Mouse (Mus musculus) forebrain, embryonic 14.5 days (tissue): ENCODE measurements at regions not wholly inside any gene's neighbourhood (a gene's known extent, or its start where the extent isn't known, plus 50 kb on each side); places are given as distances from the start of the nearest gene placed in this dataset.
A peak's percentile ranks its signal among the peaks of the same experiment; 100 is the strongest.
"Not testable (repeated sequence)": the region's sequence is repeated elsewhere in the genome, so short reads cannot be mapped to it uniquely, and the experiment has no call there.

Experiments used
- ATAC-seq: fragments of 200-750 bp; cut with Nextera tagmentation; 2 replicates; pipeline ENCODE4 v1.8.0; 2017; ENCODE audit warnings: mild to moderate bottlenecking, moderate library complexity
- DNase-seq: peaks from one replicate; pipeline ENCODE4 v3.0.0-alpha.2; 2015; ENCODE audit warnings: low spot score
- H3K27ac ChIP-seq: fragments of 300-500 bp; sonication (generic); 2 replicates; pipeline ENCODE4 v1.5.1; 2014; ENCODE audit warnings: low read depth, mild to moderate bottlenecking, control low read depth, low read length, moderate library complexity
- H3K27me3 ChIP-seq: fragments of 300-500 bp; sonication (generic); replicated peaks from 2 replicates; pipeline ENCODE4 v1.6.1; 2014; ENCODE audit warnings: low read length, control low read depth, mixed read lengths; ENCODE audit not compliant: control insufficient read depth, insufficient read depth
- H3K36me3 ChIP-seq: fragments of 300-500 bp; sonication (generic); 2 replicates; pipeline ENCODE4 v1.6.1; 2014; ENCODE audit warnings: low read length, control low read depth; ENCODE audit not compliant: control insufficient read depth, insufficient read depth
- H3K4me1 ChIP-seq: fragments of 300-500 bp; sonication (generic); 2 replicates; pipeline ENCODE4 v1.6.1; 2014; ENCODE audit warnings: antibody characterized with exemption, low read length, control low read depth; ENCODE audit not compliant: control insufficient read depth, insufficient read depth
- H3K4me2 ChIP-seq: fragments of 300-500 bp; sonication (generic); 2 replicates; pipeline ENCODE4 v1.6.1; 2014; ENCODE audit warnings: mild to moderate bottlenecking, control low read depth, low read length
- H3K4me3 ChIP-seq: fragments of 300-500 bp; sonication (generic); 2 replicates; pipeline ENCODE4 v1.5.1; 2014; ENCODE audit warnings: low read depth, low read length, control low read depth
- H3K9ac ChIP-seq: fragments of 300-500 bp; sonication (generic); 2 replicates; pipeline ENCODE4 v1.6.1; 2014; ENCODE audit warnings: mild to moderate bottlenecking, low read length, control low read depth, moderate library complexity
- H3K9me3 ChIP-seq: fragments of 300-500 bp; sonication (generic); replicated peaks from 2 replicates; pipeline ENCODE4 v1.6.1; 2016; ENCODE audit warnings: low read length, control low read depth, mixed read lengths; ENCODE audit not compliant: control insufficient read depth
- WGBS: fragments of 180-500 bp; shearing (Covaris S2); extraction: QIAGEN DNeasy Blood & Tissue Kit; methylation state at CpG from one replicate; pipeline ENCODE4 v1.1.7; 2014; 5-methylcytosine and 5-hydroxymethylcytosine counted together

GRCm38 (mm10) chr8:4934551-4934950 is 155.2 kb upstream of the Shcbp1 start:
- Histone ChIP-seq H3K9ac (no peak overlapping the region), H3K4me1 (no peaks in the 10 kb centered on the region), H3K36me3 (no peaks in the 10 kb centered on the region), H3K9me3 (no peaks in the 10 kb centered on the region), H3K27me3 (no peaks in the 10 kb centered on the region), H3K4me2 (no peak overlapping the region), H3K27ac (no peak overlapping the region), H3K4me3 (no peak overlapping the region)
- ATAC-seq (no peak), DNase-seq (no peak)

DNA sequence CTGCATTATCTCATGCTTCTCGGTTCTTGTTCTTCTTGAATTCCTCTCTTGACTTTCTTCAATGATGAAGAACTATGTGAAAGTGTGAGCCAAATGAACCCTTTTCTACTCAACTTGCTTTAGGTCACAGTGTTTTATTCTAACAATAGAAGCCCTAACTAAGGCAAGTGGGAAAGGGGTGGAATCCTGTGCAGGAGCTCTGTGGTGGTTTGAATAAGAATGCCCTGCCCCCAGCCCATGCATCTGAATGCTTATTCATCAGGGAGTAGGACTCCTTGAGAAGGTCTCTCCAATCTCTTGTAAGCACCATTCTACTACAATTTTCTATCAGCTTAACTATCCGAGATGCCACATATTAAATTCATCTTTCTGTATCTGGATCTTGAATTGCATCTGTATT is 154.7 kb upstream of the Shcbp1 start:
- Histone ChIP-seq H3K27me3 (no peaks in the 10 kb centered on the region), H3K4me3 (no peak overlapping the region), H3K27ac (no peak overlapping the region), H3K9me3 (no peaks in the 10 kb centered on the region), H3K4me2 (no peak overlapping the region), H3K4me1 (no peaks in the 10 kb centered on the region), H3K36me3 (no peaks in the 10 kb centered on the region), H3K9ac (no peak overlapping the region)
- ATAC-seq (no peak), DNase-seq (no peak)
- whole genome bisulfite sequencing = 26% methylated on average over 2 of the region's 2 CpGs

GRCm38 (mm10) chr8:4916447-4916846 is 137.1 kb upstream of the Shcbp1 start:
- H3K4me1 ChIP-seq = no peaks in the 10 kb centered on the region
- H3K9ac ChIP-seq = no peak overlapping the region
- H3K27ac ChIP-seq = no peak overlapping the region
- no peaks in the 10 kb centered on the region for H3K27me3 ChIP-seq
- H3K4me2 ChIP-seq = no peak overlapping the region
- ATAC-seq (no peak), DNase-seq (no peak)
- no peak overlapping the region for H3K4me3 ChIP-seq
- H3K36me3 ChIP-seq = no peaks in the 10 kb centered on the region
- H3K9me3 ChIP-seq = no peaks in the 10 kb centered on the region

DNA sequence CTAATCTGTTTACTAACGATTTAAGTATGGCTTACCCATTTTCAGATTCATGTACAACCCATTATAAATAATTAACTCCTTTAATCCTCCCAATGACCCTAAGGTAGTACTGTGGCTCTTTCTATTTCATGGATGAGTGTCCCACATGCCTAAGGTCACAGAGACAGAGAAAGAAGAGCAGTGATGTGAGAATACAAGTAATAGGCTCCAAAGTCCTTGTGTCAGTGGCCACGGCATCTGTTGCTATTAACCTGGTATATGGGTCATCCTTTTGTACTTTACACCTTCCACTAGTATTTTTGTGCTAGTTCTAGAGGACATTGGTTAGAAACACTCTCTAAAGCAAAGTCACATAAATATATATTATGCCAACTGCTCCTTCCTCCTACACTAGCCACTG is 115.7 kb upstream of the Shcbp1 start:
- H3K4me1 ChIP-seq = no peaks in the 10 kb centered on the region
- DNase-seq (no peak), ATAC-seq (no peak)
- no peak overlapping the region for H3K9ac ChIP-seq
- H3K4me3 ChIP-seq = no peak overlapping the region
- no peaks in the 10 kb centered on the region for H3K9me3 ChIP-seq
- no peak overlapping the region for H3K27ac ChIP-seq
- no peaks in the 10 kb centered on the region for H3K27me3 ChIP-seq
- H3K4me2 ChIP-seq = no peak overlapping the region
- H3K36me3 ChIP-seq = no peaks in the 10 kb centered on the region
- 94% methylated on average over 2 of the region's 2 CpGs for WGBS

DNA sequence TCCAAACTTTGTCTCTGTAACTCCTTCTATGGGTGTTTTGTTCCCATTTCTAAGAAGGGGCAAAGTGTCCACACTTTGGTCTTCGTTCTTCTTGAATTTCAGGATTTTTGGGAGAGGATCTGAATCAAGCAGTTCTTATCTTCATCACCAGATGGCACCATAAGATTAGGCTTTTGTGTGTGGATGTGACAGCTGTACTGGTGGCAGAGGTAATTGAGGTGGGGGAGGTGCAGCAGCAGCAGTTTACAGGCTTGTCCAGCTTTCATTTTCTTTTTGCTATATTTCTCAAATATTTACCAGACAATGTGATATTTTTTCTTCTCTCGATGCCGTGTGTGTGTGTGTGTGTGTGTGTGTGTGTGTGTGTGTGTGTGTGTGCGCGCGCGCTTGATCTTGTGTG is 89.4 kb upstream of the Shcbp1 start:
- H3K4me2 ChIP-seq, H3K4me1 ChIP-seq, H3K9me3 ChIP-seq, H3K27me3 ChIP-seq, H3K9ac ChIP-seq, H3K36me3 ChIP-seq, H3K27ac ChIP-seq, H3K4me3 ChIP-seq: not testable (repeated sequence)
- 74% methylated on average over 7 of the region's 7 CpGs for WGBS
- DNase-seq = peak; percentile 87
- ATAC-seq = peak; percentile 92

GRCm38 (mm10) chr8:4839087-4839486 is 59.7 kb upstream of the Shcbp1 start:
- 92% methylated on average over 3 of the region's 3 CpGs for WGBS
- no peaks in the 10 kb centered on the region for H3K9me3 ChIP-seq
- H3K4me3 ChIP-seq = no peak overlapping the region
- no peak for DNase-seq
- no peaks in the 10 kb centered on the region for H3K36me3 ChIP-seq
- no peak overlapping the region for H3K4me2 ChIP-seq
- ATAC-seq = no peak
- no peaks in the 10 kb centered on the region for H3K27me3 ChIP-seq
- H3K27ac ChIP-seq = no peak overlapping the region
- H3K9ac ChIP-seq = no peak overlapping the region
- no peaks in the 10 kb centered on the region for H3K4me1 ChIP-seq

DNA sequence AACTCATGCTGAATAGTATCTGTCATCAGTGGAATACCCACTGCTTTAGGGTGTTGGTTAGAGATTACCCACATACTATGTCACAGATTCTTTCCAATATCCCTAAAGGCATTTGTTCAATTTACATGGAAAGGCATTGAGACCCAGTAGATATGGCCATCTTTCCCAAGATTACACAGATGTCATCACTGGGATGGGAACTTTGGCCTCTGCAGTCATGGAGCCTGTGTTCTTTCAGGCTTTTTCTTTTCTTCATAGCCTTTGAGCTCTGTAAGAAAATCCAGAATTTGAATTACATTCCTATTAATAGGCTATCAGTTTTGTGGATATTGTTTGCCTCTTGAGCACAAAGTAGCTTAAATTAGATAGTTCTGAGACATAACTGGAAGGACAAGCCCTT is 59.2 kb upstream of the Shcbp1 start:
- Histone ChIP-seq H3K4me3 (no peak overlapping the region), H3K27me3 (no peaks in the 10 kb centered on the region), H3K9me3 (no peaks in the 10 kb centered on the region), H3K4me2 (no peak overlapping the region), H3K4me1 (no peaks in the 10 kb centered on the region), H3K27ac (no peak overlapping the region), H3K9ac (no peak overlapping the region), H3K36me3 (no peaks in the 10 kb centered on the region)
- DNase-seq (no peak), ATAC-seq (no peak)

DNA sequence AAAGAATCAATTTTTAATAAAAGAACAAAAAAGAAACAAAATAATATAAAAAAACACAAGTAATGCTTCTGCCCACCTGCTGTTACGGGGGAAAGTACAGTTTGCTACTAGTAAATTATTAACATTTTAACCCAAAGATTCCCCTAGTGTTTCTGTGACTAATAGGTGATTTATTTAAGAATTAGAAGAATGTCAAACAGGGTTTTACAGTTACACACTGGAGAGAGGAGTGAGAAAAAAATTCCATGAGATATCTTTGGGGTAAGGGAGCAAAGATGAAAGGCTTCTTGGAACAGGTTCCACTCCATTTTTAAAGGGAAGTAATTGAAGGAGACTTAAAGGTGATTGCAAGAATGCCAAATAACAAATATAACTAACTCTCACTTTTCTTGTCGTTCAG is 58.4 kb upstream of the Shcbp1 start:
- Histone ChIP-seq H3K27me3 (no peaks in the 10 kb centered on the region), H3K4me2 (no peak overlapping the region), H3K9me3 (no peaks in the 10 kb centered on the region), H3K27ac (no peak overlapping the region), H3K4me1 (no peaks in the 10 kb centered on the region), H3K4me3 (no peak overlapping the region), H3K9ac (no peak overlapping the region), H3K36me3 (no peaks in the 10 kb centered on the region)
- ATAC-seq (no peak), DNase-seq (no peak)
- WGBS = 84% methylated on average over 2 of the region's 2 CpGs

DNA sequence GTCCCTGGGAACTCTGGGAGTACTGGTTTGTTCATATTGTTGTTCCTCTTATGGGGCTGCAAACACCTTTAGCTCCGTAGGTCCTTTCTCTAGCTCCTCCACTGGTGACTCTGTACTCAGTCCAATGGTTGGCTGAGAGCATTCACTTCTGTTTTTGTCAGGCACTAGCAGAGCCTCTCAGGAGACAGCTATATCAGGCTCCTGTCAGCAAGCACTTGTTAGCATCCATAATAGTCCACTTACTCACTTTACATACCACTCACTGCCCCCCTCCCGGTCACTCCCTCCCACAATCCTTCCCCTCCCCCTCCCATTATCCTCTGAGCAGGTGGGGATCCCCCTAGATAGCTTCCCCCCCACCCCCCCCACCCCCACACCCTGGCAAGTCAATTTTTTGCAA is 57.3 kb upstream of the Shcbp1 start:
- H3K27ac ChIP-seq = no peak overlapping the region
- no peak overlapping the region for H3K9ac ChIP-seq
- no peaks in the 10 kb centered on the region for H3K36me3 ChIP-seq
- no peaks in the 10 kb centered on the region for H3K9me3 ChIP-seq
- H3K4me2 ChIP-seq = no peak overlapping the region
- H3K27me3 ChIP-seq = no peaks in the 10 kb centered on the region
- 74% methylated on average over 2 of the region's 2 CpGs for WGBS
- no peak for DNase-seq
- no peak for ATAC-seq
- H3K4me1 ChIP-seq = no peaks in the 10 kb centered on the region
- no peak overlapping the region for H3K4me3 ChIP-seq
